Mouse (Mus musculus) thymus, adult 2 months (tissue): ENCODE results near the gene Get4. TPM values are rescaled to one million over a fixed set of nuclear protein-coding genes. Genes with fewer than 3 reads are reported as not detected.
A peak's percentile ranks its signal among the peaks of the same experiment; 100 is the strongest.

Experiments
- DNase-seq: peaks from one replicate; pipeline ENCODE4 v3.0.0; 2021
- H3K27ac ChIP-seq: fragments of 200-500 bp; 2 replicates; pipeline ENCODE4 v1.5.1; 2012; ENCODE audit warnings: low read length, control low read depth; ENCODE audit not compliant: control insufficient read depth, insufficient read depth
- H3K27me3 ChIP-seq: fragments of 200-500 bp; 2 replicates; pipeline ENCODE4 v1.6.1; 2012; ENCODE audit warnings: mild to moderate bottlenecking, low read length, moderate library complexity, mixed read lengths; ENCODE audit not compliant: control insufficient read depth, insufficient read depth
- H3K36me3 ChIP-seq: fragments of 200-500 bp; 2 replicates; pipeline ENCODE4 v1.6.1; 2012; ENCODE audit warnings: mild to moderate bottlenecking, low read length, moderate library complexity; ENCODE audit not compliant: control insufficient read depth, insufficient read depth
- H3K4me1 ChIP-seq: fragments of 200-500 bp; replicated peaks from 2 replicates; pipeline ENCODE4 v1.6.1; 2012; ENCODE audit warnings: low read length; ENCODE audit not compliant: control insufficient read depth, insufficient read depth
- H3K4me3 ChIP-seq: fragments of 200-500 bp; 2 replicates; pipeline ENCODE4 v1.5.1; 2012; ENCODE audit warnings: mild to moderate bottlenecking, low read length, control low read depth, moderate library complexity; ENCODE audit not compliant: control insufficient read depth, insufficient read depth
- CTCF ChIP-seq: fragments of 200-500 bp; IDR thresholded peaks from 2 replicates; pipeline ENCODE4 v1.5.1; 2012; ENCODE audit warnings: mild to moderate bottlenecking, control low read depth, low read length, moderate library complexity, borderline replicate concordance; ENCODE audit not compliant: control insufficient read depth, poor library complexity, insufficient read depth; ENCODE audit errors: extremely low read depth
- POLR2A ChIP-seq: fragments of 200-500 bp; IDR thresholded peaks from 2 replicates; pipeline ENCODE4 v1.6.1; 2012; ENCODE audit warnings: mild to moderate bottlenecking, low read length, control low read depth, moderate library complexity; ENCODE audit not compliant: control insufficient read depth, poor library complexity, insufficient read depth; ENCODE audit errors: extremely low read depth
- WGBS: fragments of 180-500 bp; shearing (Covaris S2); methylation state at CpG from one replicate; pipeline ENCODE4 v1.1.7; 2018; 5-methylcytosine and 5-hydroxymethylcytosine counted together
- polyA plus RNA-seq: library from polyadenylated mRNA; depleted of rRNA; stranded (reverse); fragments of >200 nt; gene quantifications from 2 replicates; pipeline ENCODE4 v1.2.3, GENCODE M21; 2012; rRNA removed

Gene Get4
- polyA plus RNA-seq: 186 and 252 TPM in 2 replicates

DNA sequence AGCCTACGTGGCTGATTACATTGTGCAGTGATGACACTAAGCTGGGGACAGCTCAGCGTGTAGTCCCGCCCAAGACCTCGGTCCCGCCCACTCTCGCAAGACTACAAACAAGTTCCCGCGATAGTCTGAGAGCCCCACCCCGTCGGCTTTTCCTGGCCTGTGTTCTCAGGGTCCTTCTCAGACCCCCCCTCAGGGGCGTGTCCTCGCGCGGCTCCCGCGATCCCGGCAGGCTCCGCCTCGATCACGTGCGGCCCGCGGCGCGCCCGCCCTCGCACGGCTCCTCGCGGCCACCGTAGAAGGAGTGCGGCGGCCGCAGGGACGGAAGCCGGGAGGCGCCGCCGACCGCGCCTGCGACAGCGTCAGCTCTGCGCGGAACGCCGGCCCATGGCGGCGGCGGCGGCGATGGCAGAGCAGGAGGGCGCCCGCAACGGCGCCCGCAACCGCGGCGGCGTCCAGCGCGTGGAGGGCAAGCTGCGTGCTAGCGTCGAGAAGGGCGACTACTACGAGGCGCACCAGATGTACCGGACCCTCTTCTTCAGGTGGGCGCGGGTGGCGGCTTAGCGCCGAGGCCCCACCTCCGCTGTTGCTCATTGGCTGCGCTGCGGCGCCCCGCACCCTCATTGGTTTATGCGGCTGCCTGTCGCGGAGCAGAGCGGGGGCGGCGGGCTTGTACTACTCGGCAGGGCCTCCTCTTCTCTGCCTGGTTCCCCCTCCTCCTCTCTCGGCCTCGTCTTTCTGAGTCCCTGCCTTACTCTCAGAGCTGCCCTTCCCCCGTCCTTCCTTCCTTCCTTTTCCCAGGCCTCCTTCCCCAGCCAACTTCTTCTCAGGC is at the start of gene Get4:
Get4 (plus strand) TSS at position 244 of the 829 bp plus-strand sequence.
- peak; percentile 99 for DNase-seq

DNA sequence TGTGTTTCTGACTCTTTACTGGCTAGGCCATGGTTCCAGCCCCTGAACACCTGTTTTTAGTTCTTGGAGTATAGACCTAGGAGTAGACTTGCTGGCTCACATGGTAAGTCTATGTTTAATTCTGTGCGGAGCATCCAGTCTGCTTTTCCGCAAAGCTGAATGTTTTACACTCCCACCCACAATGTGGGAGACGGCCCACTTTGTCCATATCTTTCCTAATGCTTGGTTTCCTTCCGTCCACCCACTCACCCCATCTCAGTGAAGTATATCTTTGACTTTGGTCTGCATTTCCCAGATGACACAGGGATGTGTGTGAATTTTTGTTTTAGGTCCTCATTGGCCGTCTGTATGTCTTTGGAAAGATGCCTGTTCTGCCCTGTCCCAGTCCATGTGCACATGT is 48.8 kb upstream of the Get4 start:
- Histone ChIP-seq H3K27me3 (no peaks in the 10 kb centered on the region), H3K4me1 (peaks cover 24% of the 10 kb centered on the region), H3K36me3 (no peaks in the 10 kb centered on the region), H3K4me3 (no peak overlapping the region), H3K27ac (no peak overlapping the region)
- WGBS: 94% methylated on average over 5 of the region's 5 CpGs
- no peak for DNase-seq
- TF ChIP-seq POLR2A (no peak), CTCF (no peak)

More for the DNA sequence above, at the start of gene Get4:
- peak within 1 kb of the TSS; percentile 61 for H3K4me3 ChIP-seq
- peak within 1 kb of the TSS; percentile 56 for H3K27ac ChIP-seq
- WGBS: under 1% methylated on average over 89 of the region's 90 CpGs
- peaks cover 13% of the 10 kb centered on the region; the same call in 1 of the 2 replicates for H3K36me3 ChIP-seq
- peaks cover 12% of the 10 kb centered on the region for H3K4me1 ChIP-seq
- TF ChIP-seq POLR2A (peak; percentile 58), CTCF (peak; percentile 41; the same call in 1 of the 2 replicates)
- no peaks in the 10 kb centered on the region for H3K27me3 ChIP-seq

DNA sequence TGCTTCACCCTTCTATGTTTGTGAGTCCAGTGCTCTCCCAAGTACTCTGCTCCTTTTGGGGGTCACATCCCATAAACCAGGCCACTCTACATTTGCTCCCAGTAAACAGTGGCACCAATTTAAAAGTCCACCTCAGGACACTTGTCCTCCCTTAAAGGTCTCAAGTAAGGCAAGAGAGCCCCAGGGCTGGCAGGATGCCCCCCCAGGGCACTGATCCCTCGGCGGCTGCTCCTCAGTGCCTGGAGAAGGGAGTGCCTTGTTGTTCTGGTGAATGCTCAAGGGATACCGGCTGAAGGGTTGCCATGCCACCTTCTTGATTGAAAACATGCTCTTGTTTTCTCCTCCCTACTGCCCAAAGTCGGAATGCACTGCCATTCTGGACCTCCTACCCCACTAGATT is 46.0 kb upstream of the Get4 start:
- Histone ChIP-seq H3K36me3 (no peaks in the 10 kb centered on the region), H3K4me1 (peaks cover 17% of the 10 kb centered on the region), H3K27ac (no peak overlapping the region), H3K4me3 (no peak overlapping the region), H3K27me3 (no peaks in the 10 kb centered on the region)
- no peak for TF ChIP-seq CTCF
- TF ChIP-seq POLR2A: no peak
- 88% methylated on average over 4 of the region's 4 CpGs for WGBS
- no peak for DNase-seq

DNA sequence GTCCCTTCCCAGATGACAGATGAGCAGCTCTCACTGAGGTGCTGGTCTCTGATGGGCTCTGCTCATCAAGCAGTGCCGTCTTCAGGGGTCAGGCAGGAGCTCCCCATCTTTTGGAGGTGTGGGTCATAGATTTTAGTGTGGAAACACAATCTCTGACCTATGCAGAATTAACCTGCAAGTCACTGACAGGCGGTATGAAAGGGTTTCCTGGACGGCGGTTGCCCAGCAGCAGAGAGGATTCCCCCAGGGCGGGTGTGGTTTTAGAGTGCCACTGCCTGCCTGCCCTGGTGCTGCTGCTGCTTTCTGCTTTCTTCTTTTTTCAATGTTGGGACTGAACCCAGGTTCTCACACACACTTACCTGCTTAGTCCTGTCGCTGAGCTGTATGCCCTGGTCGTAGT is 45.6 kb upstream of the Get4 start:
- Histone ChIP-seq H3K27me3 (no peaks in the 10 kb centered on the region), H3K4me1 (peaks cover 12% of the 10 kb centered on the region), H3K36me3 (no peaks in the 10 kb centered on the region), H3K4me3 (no peak overlapping the region), H3K27ac (no peak overlapping the region)
- DNase-seq: no peak
- TF ChIP-seq CTCF (no peak), POLR2A (no peak)
- WGBS: 26% methylated on average over 7 of the region's 7 CpGs

DNA sequence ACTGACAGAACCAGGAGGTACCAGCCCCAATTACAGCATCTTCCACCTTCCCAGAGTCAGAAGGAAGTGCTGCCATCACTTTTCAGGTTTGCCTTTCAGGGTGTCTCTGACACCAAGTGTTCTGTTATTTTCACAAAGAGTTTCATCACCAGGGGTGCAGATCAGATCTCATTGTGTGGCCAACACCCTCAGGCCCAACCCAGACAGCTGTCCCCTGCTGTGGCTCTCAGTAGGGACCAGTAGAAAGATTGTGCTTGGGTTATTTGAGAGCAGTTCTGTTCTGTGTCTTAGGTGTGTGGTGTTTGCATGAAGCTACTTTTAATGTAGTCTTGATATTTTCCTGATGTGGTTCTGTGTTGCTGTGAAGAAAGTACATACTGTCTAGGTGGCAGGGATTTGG is 43.9 kb upstream of the Get4 start:
- no peak for TF ChIP-seq CTCF
- TF ChIP-seq POLR2A: no peak
- H3K4me1 ChIP-seq: peaks cover 5% of the 10 kb centered on the region; the same call in 1 of the 2 replicates
- H3K36me3 ChIP-seq: no peaks in the 10 kb centered on the region
- no peak for DNase-seq
- no peak overlapping the region for H3K27ac ChIP-seq
- no peaks in the 10 kb centered on the region for H3K27me3 ChIP-seq
- no peak overlapping the region for H3K4me3 ChIP-seq

DNA sequence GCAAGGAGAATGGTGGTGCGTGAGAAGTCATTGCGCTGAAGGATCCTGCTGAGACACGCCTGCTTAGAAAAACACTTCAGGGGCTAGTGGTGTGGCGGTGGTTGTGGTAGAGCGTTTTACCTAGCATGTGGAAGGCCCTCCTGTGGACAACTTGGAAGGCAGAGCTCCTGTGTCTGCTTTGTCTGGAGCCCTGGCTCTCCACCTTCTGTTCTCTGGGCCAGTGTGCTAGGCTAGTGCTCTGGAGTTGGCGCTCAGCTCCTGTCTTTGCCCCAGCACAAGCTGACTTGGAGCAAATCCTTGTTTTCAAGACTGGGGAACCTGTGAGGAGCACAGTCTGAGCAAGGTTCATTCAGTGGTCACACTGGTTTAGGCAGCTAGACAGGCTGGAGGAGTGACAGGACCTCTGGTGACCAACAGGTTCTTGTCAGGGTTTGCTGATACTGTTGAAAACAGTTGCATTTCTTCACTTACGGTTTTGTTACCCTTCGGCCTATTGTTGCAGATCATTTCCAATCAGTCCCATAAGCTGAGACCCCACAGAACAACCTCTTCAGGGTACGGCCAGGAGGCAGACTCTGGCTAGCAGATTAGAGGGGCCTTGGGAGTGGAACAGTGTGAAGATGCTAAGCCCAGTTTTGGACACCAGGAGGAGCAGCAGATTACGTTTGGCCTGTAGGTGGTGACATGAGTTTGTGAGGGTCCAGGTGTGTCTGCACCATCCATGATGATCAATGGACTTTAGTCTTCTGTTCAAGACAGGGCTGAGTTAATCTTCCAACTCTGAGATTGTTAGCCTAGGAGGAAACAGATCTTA is 43.0 kb upstream of the Get4 start:
- Histone ChIP-seq H3K36me3 (no peaks in the 10 kb centered on the region), H3K27ac (no peak overlapping the region), H3K4me1 (peaks cover 5% of the 10 kb centered on the region; the same call in 1 of the 2 replicates), H3K27me3 (no peaks in the 10 kb centered on the region), H3K4me3 (no peak overlapping the region)
- WGBS: 94% methylated on average over 10 of the region's 10 CpGs
- no peak for TF ChIP-seq POLR2A
- no peak for TF ChIP-seq CTCF
- DNase-seq: no peak
